Comparison of ENCODE assay signal across 26 mouse cellular contexts in the genomic region with DNA sequence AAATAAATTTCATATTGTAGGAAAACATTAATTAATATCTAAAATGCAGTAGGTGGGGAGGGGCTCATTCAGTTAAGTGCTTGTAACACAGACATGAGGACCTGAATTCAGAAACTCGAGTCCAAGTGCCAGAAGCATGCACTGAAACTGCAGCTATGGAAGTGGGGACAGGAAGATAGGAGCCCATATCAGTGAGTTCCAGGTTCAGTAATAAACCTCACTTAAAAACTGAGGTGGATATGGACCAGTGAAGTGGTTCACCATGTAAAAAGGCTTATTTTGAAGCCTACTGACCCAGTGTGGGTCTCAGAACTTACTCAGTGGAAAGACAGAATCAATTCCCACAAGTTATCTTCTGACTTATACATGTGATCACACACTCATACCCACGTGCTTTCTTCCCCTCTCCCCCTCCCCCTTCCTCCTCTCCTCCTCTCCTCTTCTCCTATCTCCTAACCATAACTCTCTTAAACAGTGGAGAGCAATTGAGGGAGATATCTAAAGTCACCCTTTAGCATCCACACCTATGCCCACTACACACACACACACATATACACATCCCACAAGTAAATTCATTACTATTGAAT. TPM values are rescaled to one million over a fixed set of nuclear protein-coding genes. Genes with fewer than 3 reads are reported as not detected.
"Had no signal": no experiment of that assay in that cellular context is flagged by ENCODE, and none has a peak within 500 bp of the region (broad histone marks: within the 10 kb centered on the region; RNA-seq: fewer than 3 reads in every experiment).

No protein-coding gene starts in this region.

- H3K36me3 ChIP-seq: lung, embryonic 15.5 days; midbrain, embryonic 10.5 days; midbrain, embryonic 12.5 days; stomach, embryonic 15.5 days had no signal

- H3K9me3 ChIP-seq: lung, embryonic 15.5 days; midbrain, embryonic 10.5 days; midbrain, embryonic 12.5 days; neural tube, embryonic 13.5 days; neural tube, embryonic 15.5 days; stomach, embryonic 15.5 days had no signal

- H3K27me3 ChIP-seq: lung, embryonic 15.5 days; midbrain, embryonic 12.5 days; neural tube, embryonic 13.5 days; neural tube, embryonic 15.5 days; stomach, embryonic 15.5 days had no signal

- H3K4me2 ChIP-seq: lung, embryonic 15.5 days; midbrain, embryonic 12.5 days; neural tube, embryonic 13.5 days; neural tube, embryonic 15.5 days; stomach, embryonic 15.5 days had no signal

- ATAC-seq: lung, postnatal 0 days; midbrain, embryonic 16.5 days had no signal

- H3K4me1 ChIP-seq: lung, embryonic 15.5 days; midbrain, embryonic 10.5 days; midbrain, embryonic 12.5 days; neural tube, embryonic 13.5 days; neural tube, embryonic 15.5 days; stomach, embryonic 15.5 days had no signal

- H3K9ac ChIP-seq: lung, embryonic 15.5 days; midbrain, embryonic 12.5 days; neural tube, embryonic 13.5 days; neural tube, embryonic 15.5 days; stomach, embryonic 15.5 days had no signal

- DNase-seq: lung, adult 2 months; lung, postnatal 14 days; lung, postnatal 36 days; midbrain, embryonic 14.5 days; retina, postnatal 1 day; right cerebral cortex, adult 18-20 months; right cerebral cortex, postnatal 25 days; right cerebral cortex, postnatal 4 days; thymus, adult 2 months; thymus, postnatal 36 days had no signal

- H3K27ac ChIP-seq: lung, embryonic 15.5 days; midbrain, embryonic 10.5 days; midbrain, embryonic 12.5 days; neural tube, embryonic 13.5 days; neural tube, embryonic 15.5 days; stomach, embryonic 15.5 days; stomach, postnatal 0 days had no signal

- H3K4me3 ChIP-seq: lung, embryonic 15.5 days; midbrain, embryonic 10.5 days; midbrain, embryonic 12.5 days; myocyte; neural tube, embryonic 13.5 days; neural tube, embryonic 15.5 days; stomach, embryonic 15.5 days had no signal

RNA-seq across cellular contexts. Expression of a gene that starts 31.5 kb away (rescaled TPM):
- total RNA-seq: liver, adult 2 months; megakaryocyte, adult 5-6 weeks; megakaryocyte-erythroid progenitor cell, adult 5-6 weeks had no signal
- polyA plus RNA-seq: liver, adult 2 months; lung, embryonic 15.5 days; midbrain, embryonic 10.5 days; midbrain, embryonic 12.5 days; midbrain, embryonic 14.5 days; myocyte; neural tube, embryonic 11.5 days; small intestine, adult 2 months; spleen, adult 2 months; stomach, embryonic 15.5 days; stomach, postnatal 0 days; thymus, adult 2 months had no signal
